Mouse (Mus musculus) ES-Bruce4 (cell line): ENCODE measurements at regions not wholly inside any gene's neighbourhood (a gene's known extent, or its start where the extent isn't known, plus 50 kb on each side); places are given as distances from the start of the nearest gene placed in this dataset.

Experiments used
- H3K27ac ChIP-seq: 2 replicates; pipeline ENCODE4 v1.5.1; 2012; ENCODE audit warnings: low read length, inconsistent platforms; ENCODE audit not compliant: insufficient read depth
- H3K27me3 ChIP-seq: 2 replicates; pipeline ENCODE4 v1.6.1; 2012; ENCODE audit warnings: mild to moderate bottlenecking, low read length, inconsistent platforms; ENCODE audit not compliant: control insufficient read depth, poor library complexity, insufficient read depth, severe bottlenecking
- H3K36me3 ChIP-seq: 2 replicates; pipeline ENCODE4 v1.6.1; 2012; ENCODE audit warnings: inconsistent platforms, mild to moderate bottlenecking, low read length, moderate library complexity; ENCODE audit not compliant: control insufficient read depth, poor library complexity, insufficient read depth, severe bottlenecking
- H3K4me1 ChIP-seq: one replicate; pipeline ENCODE4 v1.8.1; 2011; ENCODE audit warnings: low read length; ENCODE audit not compliant: control insufficient read depth, insufficient read depth
- H3K4me3 ChIP-seq: 2 replicates; pipeline ENCODE4 v1.5.1; 2011; ENCODE audit warnings: low read depth, mild to moderate bottlenecking, low read length
- H3K9ac ChIP-seq: 2 replicates; pipeline ENCODE4 v1.6.1; 2012; ENCODE audit warnings: low read depth, mild to moderate bottlenecking, inconsistent platforms; ENCODE audit not compliant: poor library complexity, severe bottlenecking
- H3K9me3 ChIP-seq: replicated peaks from 2 replicates; pipeline ENCODE4 v1.6.1; 2012; ENCODE audit warnings: mild to moderate bottlenecking, low read length, inconsistent platforms; ENCODE audit not compliant: control insufficient read depth, poor library complexity, insufficient read depth, severe bottlenecking
- CTCF ChIP-seq: IDR thresholded peaks from one replicate; pipeline ENCODE4 v1.8.1; 2011; ENCODE audit warnings: low read depth, low read length
- EP300 ChIP-seq: IDR thresholded peaks from 2 replicates; pipeline ENCODE4 v1.6.1; 2011; ENCODE audit warnings: low read depth, low read length; ENCODE audit not compliant: insufficient read depth
- POLR2A ChIP-seq: IDR thresholded peaks from one replicate; pipeline ENCODE4 v1.8.1; 2011; ENCODE audit warnings: low read length; ENCODE audit not compliant: insufficient read depth

DNA sequence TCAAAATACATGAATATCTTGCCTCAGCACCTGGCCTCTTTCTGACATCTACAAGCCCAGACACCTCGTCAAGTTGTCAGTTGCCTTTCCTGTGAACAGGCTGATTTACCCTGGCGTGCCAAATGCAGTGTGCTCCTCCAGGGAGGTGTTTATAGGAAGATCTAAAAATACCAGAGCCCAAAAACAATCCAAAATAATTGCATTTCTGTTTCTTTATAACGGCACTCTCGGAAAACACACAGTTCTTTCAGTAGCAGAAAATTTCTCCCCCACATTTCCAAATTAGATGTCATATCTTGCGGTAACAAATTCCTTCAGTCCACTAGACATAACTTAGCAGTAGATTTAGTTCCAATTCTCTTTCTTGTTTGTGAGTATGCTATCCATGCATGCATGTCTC, 580.8 kb upstream of the Tbl1xr1 start:
- Histone ChIP-seq H3K4me1 (no peaks in the 10 kb centered on the region), H3K27me3 (no peaks in the 10 kb centered on the region), H3K9ac (no peak overlapping the region), H3K27ac (no peak overlapping the region), H3K36me3 (no peaks in the 10 kb centered on the region), H3K9me3 (no peaks in the 10 kb centered on the region), H3K4me3 (no peak overlapping the region)
- no peak for TF ChIP-seq CTCF
- no peak for TF ChIP-seq POLR2A
- no peak for TF ChIP-seq EP300

DNA sequence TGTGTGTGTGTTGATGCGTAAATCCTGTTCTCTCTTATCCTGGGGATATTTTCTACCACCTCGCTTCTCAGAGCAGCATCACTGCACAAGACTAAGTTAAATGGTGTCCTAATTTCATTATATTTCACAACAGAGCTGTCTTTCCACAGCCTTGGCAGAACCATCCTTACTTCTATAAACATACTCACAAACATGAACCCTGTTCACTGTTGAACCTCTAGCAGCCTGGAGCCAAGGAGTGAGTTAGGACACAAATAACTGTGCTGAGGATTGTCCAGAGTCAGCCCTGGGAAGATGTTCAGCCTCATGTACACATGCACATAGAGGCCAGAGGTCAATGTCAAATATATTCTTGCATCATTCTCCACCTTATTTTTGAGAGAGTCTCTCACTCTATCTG, 580.3 kb upstream of the Tbl1xr1 start:
- no peaks in the 10 kb centered on the region for H3K36me3 ChIP-seq
- TF ChIP-seq POLR2A (no peak), CTCF (no peak), EP300 (no peak)
- no peaks in the 10 kb centered on the region for H3K4me1 ChIP-seq
- no peak overlapping the region for H3K9ac ChIP-seq
- H3K27me3 ChIP-seq, result no peaks in the 10 kb centered on the region
- no peaks in the 10 kb centered on the region for H3K9me3 ChIP-seq
- H3K4me3 ChIP-seq, result no peak overlapping the region
- no peak overlapping the region for H3K27ac ChIP-seq

DNA sequence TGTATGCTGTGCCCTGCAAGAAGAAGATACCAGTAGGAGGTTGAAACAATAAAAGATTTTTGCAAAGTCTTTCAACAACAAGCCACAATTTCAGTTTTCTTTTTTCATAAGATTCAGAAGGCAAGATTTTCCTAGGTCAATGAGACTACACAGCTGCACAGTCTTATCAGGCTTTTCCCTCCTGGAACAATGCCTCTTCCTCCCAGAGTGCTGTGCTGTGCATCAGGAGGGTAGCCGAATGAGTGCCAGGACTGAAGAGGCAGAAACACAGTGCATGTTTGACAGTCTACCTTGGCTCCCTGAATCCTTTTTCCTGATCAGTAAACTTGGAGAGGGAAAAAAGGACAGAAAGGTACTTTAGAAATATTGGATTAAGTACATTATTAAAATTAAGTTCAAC, 579.4 kb upstream of the Tbl1xr1 start:
- H3K9ac ChIP-seq, result no peak overlapping the region

DNA sequence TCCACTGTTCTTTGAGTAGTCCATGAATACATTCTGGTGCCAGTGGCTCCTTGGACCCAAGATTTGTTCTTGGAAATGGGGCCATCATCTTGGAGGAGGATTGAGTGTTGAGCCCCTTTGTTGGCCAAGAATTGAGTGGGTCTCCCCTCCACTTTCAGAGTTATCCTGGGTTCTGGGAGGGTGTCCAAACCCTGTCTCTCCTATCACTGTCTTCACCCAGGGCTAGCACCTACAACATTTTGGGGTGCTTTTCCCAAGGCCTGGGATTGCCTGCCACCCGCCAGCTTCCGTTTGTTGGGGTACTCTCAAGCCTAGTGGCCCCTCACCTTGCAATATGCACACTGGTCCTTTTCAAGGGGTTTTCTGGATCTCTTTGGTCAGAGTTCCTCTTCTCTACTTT, 568.8 kb upstream of the Tbl1xr1 start:
- no peak for TF ChIP-seq EP300
- no peak for TF ChIP-seq POLR2A
- no peak for TF ChIP-seq CTCF
- no peaks in the 10 kb centered on the region for H3K36me3 ChIP-seq
- H3K4me3 ChIP-seq, result no peak overlapping the region
- H3K4me1 ChIP-seq, result no peaks in the 10 kb centered on the region
- no peak overlapping the region for H3K9ac ChIP-seq
- peaks cover 18% of the 10 kb centered on the region for H3K9me3 ChIP-seq
- no peaks in the 10 kb centered on the region for H3K27me3 ChIP-seq
- H3K27ac ChIP-seq, result no peak overlapping the region

More for the DNA sequence above, 579.4 kb upstream of the Tbl1xr1 start:
- H3K4me1 ChIP-seq, result no peaks in the 10 kb centered on the region
- no peak overlapping the region for H3K4me3 ChIP-seq
- H3K27me3 ChIP-seq, result no peaks in the 10 kb centered on the region
- no peak overlapping the region for H3K27ac ChIP-seq
- TF ChIP-seq CTCF (no peak), EP300 (no peak), POLR2A (no peak)
- H3K36me3 ChIP-seq, result no peaks in the 10 kb centered on the region
- no peaks in the 10 kb centered on the region for H3K9me3 ChIP-seq

DNA sequence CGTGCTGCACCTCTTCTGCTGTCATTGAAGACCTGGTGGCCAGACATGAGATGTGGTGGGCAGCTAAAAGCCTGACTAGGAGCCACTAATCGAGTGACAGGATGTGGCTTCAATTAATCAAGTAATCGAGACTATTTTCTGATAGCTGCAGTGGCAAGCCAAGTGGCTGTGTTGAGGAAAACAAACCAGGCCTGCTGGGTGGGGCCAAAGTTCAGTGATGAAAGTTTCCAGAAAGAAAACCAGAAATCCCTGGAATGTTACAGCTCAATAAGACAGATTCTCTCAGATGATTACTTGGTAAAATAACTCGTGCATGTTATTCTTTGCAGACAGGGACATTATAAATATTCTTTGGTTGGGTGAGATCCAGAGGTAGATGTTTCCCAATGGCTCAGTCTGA, 564.4 kb upstream of the Tbl1xr1 start:
- no peaks in the 10 kb centered on the region for H3K4me1 ChIP-seq
- no peak overlapping the region for H3K27ac ChIP-seq
- TF ChIP-seq EP300 (no peak), CTCF (no peak), POLR2A (no peak)
- peaks cover 18% of the 10 kb centered on the region for H3K9me3 ChIP-seq
- no peak overlapping the region for H3K9ac ChIP-seq
- no peaks in the 10 kb centered on the region for H3K27me3 ChIP-seq
- no peak overlapping the region for H3K4me3 ChIP-seq
- H3K36me3 ChIP-seq, result no peaks in the 10 kb centered on the region

DNA sequence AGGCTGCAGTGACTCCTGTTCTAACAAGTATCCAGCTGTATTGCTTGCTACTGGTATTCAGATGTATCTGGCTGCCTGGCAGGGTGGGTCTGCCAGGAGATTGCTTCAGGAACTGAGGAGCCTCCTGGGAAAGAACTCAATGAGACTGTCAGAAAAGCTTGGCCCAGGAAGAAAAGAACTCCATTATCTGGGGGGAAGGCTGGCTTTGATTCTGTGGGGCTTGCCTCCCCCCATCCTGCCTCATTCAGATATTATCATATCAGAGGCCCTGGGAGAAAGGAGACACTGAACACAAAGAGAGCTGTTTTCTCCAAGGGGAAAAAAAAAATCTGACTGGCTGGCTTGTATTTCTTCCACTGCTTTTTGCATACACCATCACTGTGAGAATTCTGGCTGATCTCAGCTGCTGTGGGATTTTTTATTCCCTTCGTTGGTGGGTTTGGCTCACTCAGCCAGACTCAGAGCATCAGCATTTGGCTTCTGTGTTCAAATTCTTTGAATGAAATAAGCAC, 552.0 kb upstream of the Tbl1xr1 start:
- H3K27me3 ChIP-seq, result no peaks in the 10 kb centered on the region
- peaks cover 8% of the 10 kb centered on the region for H3K9me3 ChIP-seq
- H3K9ac ChIP-seq, result no peak overlapping the region
- TF ChIP-seq POLR2A, result no peak
- no peak for TF ChIP-seq CTCF
- no peak for TF ChIP-seq EP300
- H3K36me3 ChIP-seq, result no peaks in the 10 kb centered on the region
- no peak overlapping the region for H3K27ac ChIP-seq
- no peak overlapping the region for H3K4me3 ChIP-seq
- H3K4me1 ChIP-seq, result peaks cover 2% of the 10 kb centered on the region

DNA sequence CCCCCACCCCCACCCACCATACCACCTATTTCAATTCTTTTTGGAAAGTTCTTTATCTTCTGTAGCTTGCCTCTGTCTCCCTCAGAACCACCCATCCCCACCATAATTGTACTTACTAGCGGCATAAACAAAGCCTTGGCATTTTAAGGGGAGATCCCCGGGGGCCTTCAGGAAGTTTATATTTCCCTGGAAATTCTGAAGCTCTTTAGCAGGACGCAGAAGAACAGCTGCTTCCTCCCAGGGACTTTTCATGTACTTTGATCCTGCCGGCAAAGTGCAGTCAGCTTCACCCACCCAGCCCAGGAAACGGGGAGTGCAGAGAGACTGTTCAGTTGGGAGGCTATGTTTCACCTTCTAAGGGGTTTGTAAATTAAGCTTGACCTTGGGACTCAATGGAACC, 545.6 kb upstream of the Tbl1xr1 start:
- peaks cover 1% of the 10 kb centered on the region for H3K4me1 ChIP-seq
- H3K27ac ChIP-seq, result no peak overlapping the region
- TF ChIP-seq POLR2A (no peak), CTCF (no peak), EP300 (no peak)
- no peaks in the 10 kb centered on the region for H3K27me3 ChIP-seq
- no peak overlapping the region for H3K9ac ChIP-seq
- H3K9me3 ChIP-seq, result no peaks in the 10 kb centered on the region
- H3K36me3 ChIP-seq, result no peaks in the 10 kb centered on the region
- H3K4me3 ChIP-seq, result no peak overlapping the region
